9 mouse cellular contexts compared by ENCODE assay signal in the genomic region with DNA sequence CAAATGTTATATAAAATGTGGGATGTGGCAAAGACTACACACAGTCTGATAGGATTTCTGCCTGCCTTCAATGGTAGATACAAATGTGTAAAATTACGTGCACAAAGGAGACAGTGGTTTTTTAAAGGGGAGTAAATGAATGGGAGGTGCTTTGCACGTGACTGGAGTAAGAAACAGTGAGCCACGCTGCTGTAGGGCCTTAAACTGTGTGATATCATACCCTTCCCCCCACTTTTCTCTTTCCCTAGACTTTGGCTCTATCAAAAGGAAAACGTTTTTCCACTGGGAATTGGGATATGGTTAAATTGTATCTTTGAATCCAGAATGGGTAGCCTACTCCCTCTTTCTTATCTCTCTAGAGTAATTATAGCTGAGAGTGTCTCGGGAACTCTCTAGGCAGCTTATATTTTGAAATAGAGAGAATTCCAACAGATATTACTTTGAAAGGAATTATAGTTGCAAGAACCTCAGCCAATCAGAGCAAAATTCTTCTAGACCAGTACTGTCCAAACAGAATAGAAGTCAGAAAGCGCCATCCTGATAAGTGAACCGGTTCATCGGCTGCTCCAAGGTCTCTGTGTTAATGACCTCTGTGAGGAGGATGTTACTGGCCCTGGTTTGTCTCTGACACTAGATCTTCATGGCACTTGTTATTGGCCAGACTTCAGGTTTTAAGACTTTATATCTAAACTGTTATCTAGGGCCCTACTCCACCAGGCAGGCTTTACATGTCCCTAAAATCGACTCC.
DNase-seq lines count a peak whose midpoint lies in the region; ATAC-seq and TF ChIP-seq lines count a peak whose summit lies in the region.
"Had no signal": no experiment of that assay in that cellular context is flagged by ENCODE, and none has a peak within 500 bp of the region (broad histone marks: within the 10 kb centered on the region; RNA-seq: fewer than 3 reads in every experiment).

No protein-coding gene starts in this region.

- no peak for TF ChIP-seq CTCF in cerebellum, adult 2 months (IDR thresholded peaks at IDR 0.05; ENCODE audit: borderline replicate concordance, insufficient read depth, low read depth, low read length)

- no peak for TF ChIP-seq POLR2A in cerebellum, adult 2 months (IDR thresholded peaks at IDR 0.05; ENCODE audit: borderline replicate concordance, insufficient read depth, low read length)

- H3K9ac ChIP-seq in intestine, embryonic 15.5 days, result no peak overlapping the region
- no peak overlapping the region for H3K9ac ChIP-seq in intestine, embryonic 16.5 days (ENCODE audit: low read depth, low read length)
- no peak overlapping the region for H3K9ac ChIP-seq in neural tube, embryonic 12.5 days

- H3K27me3 ChIP-seq in cerebellum, adult 2 months (ENCODE audit: control insufficient read depth, insufficient read depth, low read length), result no peaks in the 10 kb centered on the region
- H3K27me3 ChIP-seq in intestine, embryonic 15.5 days (replicated peaks), result no peaks in the 10 kb centered on the region
- H3K27me3 ChIP-seq in intestine, embryonic 16.5 days (replicated peaks; ENCODE audit: control insufficient read depth, insufficient read depth, low read length), result no peaks in the 10 kb centered on the region
- no peaks in the 10 kb centered on the region for H3K27me3 ChIP-seq in neural tube, embryonic 12.5 days (replicated peaks)

- peaks cover 21% of the 10 kb centered on the region for H3K4me1 ChIP-seq in cerebellum, adult 2 months (ENCODE audit: control insufficient read depth, insufficient read depth, low read length)
- H3K4me1 ChIP-seq in intestine, embryonic 15.5 days (replicated peaks), result no peaks in the 10 kb centered on the region
- H3K4me1 ChIP-seq in intestine, embryonic 16.5 days (ENCODE audit: control insufficient read depth, insufficient read depth, low read length), result no peaks in the 10 kb centered on the region
- peaks cover 14% of the 10 kb centered on the region; the same call in 1 of the 2 replicates for H3K4me1 ChIP-seq in neural tube, embryonic 12.5 days

- peak overlapping the region; percentile 37 for H3K27ac ChIP-seq in cerebellum, adult 2 months (ENCODE audit: insufficient read depth, low read length)
- H3K27ac ChIP-seq in intestine, embryonic 15.5 days, result no peak overlapping the region; the same call in 1 of the 2 replicates
- no peak overlapping the region for H3K27ac ChIP-seq in intestine, embryonic 16.5 days (ENCODE audit: low read length)
- H3K27ac ChIP-seq in neural tube, embryonic 12.5 days, result no peak overlapping the region

- peak; percentile 39; the same call in 1 of the 2 replicates for ATAC-seq in intestine, embryonic 15.5 days
- ATAC-seq in intestine, embryonic 16.5 days, result no peak
- ATAC-seq in neural tube, embryonic 12.5 days (ENCODE audit: low FRiP score, low read depth), result 0 out of 2 replicates have a peak, but pooled peaks have one; percentile 50
- ATAC-seq: intestine, postnatal 0 days had no signal

- H3K9me3 ChIP-seq in intestine, embryonic 15.5 days, result no peaks in the 10 kb centered on the region
- H3K9me3 ChIP-seq in intestine, embryonic 16.5 days (ENCODE audit: control insufficient read depth, low read length), result no peaks in the 10 kb centered on the region; the same call in 1 of the 2 replicates
- H3K9me3 ChIP-seq in neural tube, embryonic 12.5 days, result no peaks in the 10 kb centered on the region

- H3K36me3 ChIP-seq in intestine, embryonic 15.5 days, result no peaks in the 10 kb centered on the region
- no peaks in the 10 kb centered on the region for H3K36me3 ChIP-seq in intestine, embryonic 16.5 days (ENCODE audit: control insufficient read depth, insufficient read depth, low read length)
- H3K36me3 ChIP-seq in neural tube, embryonic 12.5 days, result no peaks in the 10 kb centered on the region

- H3K4me3 ChIP-seq in cerebellum, adult 2 months (replicated peaks; ENCODE audit: insufficient read depth, low read depth, low read length), result no peak overlapping the region
- H3K4me3 ChIP-seq in intestine, embryonic 15.5 days (replicated peaks), result no peak overlapping the region
- H3K4me3 ChIP-seq in intestine, embryonic 16.5 days (ENCODE audit: low read length), result no peak overlapping the region
- H3K4me3 ChIP-seq in neural tube, embryonic 12.5 days, result no peak overlapping the region

- H3K4me2 ChIP-seq in intestine, embryonic 15.5 days (replicated peaks), result no peak overlapping the region
- H3K4me2 ChIP-seq in intestine, embryonic 16.5 days (ENCODE audit: low read depth, low read length), result no peak overlapping the region
- no peak overlapping the region for H3K4me2 ChIP-seq in neural tube, embryonic 12.5 days (replicated peaks)

- DNase-seq in cerebellum, adult 2 months, result no peak
- no peak for DNase-seq in cerebellum, adult 9-10 months
- DNase-seq in neural tube, embryonic 10.5 days (ENCODE audit: extremely low spot score, low spot score), result no peak
- DNase-seq in right cerebral cortex, postnatal 14 days, result no peak
- DNase-seq in left cerebral cortex, adult 18-20 months (ENCODE audit: low spot score in 2 of 2), result no peak

- WGBS in cerebellum, adult 2 months, result 69% methylated on average over 9 of the region's 9 CpGs
- 48% methylated on average over 9 of the region's 9 CpGs for WGBS in intestine, embryonic 15.5 days
- 40% methylated on average over 9 of the region's 9 CpGs for WGBS in intestine, embryonic 16.5 days
- WGBS in neural tube, embryonic 12.5 days, result 74% methylated on average over 9 of the region's 9 CpGs
